Mouse (Mus musculus) adipose tissue, adult 10 weeks (tissue): ENCODE measurements around the gene Bbs1. TPM values are rescaled to one million over a fixed set of nuclear protein-coding genes. Genes with fewer than 3 reads are reported as not detected.

ENCODE experiments used
- polyA plus RNA-seq: library from polyadenylated mRNA; stranded (reverse); fragments of 350-450 nt; fragmentation: Illumina TruSeq; extraction: RNeasy Lipid Tissue Mini Kit (QIAGEN cat#74804); gene quantifications from one replicate; pipeline ENCODE4 v1.2.3, GENCODE M21; 2014; ENCODE audit warnings: low read depth, low replicate concordance

Gene Bbs1
- polyA plus RNA-seq: 5.7 TPM

DNA sequence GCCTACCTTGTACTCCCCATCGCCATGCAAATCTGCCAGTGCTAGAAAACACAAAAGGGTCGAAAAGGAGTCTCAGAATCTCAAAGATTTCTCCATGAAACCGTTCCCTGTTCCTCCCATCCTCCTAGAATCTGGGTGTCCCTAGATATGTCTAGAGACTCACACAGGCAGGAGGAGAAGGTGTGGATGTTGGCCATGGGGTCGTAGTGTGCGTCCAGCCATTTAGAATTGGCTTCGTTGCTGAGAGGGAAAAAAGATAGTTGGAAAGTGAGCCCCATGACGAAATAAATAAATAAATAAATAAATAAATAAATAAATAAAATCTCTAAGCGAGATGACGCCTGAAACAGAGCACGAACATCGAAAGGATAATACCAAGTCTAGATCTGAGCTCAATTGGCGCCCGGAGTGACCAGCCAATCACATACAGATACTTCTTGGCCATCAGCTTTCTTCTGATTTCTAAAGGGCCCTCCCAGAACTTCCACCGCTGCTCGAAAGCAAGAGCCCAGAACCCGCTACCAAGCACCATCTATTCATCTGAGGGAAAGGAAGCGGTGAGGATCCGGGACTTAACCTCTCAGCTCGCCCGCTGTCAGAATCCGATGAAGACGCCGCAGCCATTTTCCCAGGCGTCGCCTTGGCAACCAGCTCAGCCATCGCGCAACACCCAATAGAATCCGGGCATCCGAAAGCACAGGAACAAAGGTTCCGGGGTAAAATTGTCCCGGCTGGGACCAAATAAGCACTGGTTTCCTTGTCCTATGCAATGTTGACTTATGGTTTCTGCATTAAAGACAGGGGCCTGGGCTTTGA is at the start of gene Bbs1:
Gene Bbs1 (minus strand): TSS at position 650 of the 816 bp plus-strand sequence.

DNA sequence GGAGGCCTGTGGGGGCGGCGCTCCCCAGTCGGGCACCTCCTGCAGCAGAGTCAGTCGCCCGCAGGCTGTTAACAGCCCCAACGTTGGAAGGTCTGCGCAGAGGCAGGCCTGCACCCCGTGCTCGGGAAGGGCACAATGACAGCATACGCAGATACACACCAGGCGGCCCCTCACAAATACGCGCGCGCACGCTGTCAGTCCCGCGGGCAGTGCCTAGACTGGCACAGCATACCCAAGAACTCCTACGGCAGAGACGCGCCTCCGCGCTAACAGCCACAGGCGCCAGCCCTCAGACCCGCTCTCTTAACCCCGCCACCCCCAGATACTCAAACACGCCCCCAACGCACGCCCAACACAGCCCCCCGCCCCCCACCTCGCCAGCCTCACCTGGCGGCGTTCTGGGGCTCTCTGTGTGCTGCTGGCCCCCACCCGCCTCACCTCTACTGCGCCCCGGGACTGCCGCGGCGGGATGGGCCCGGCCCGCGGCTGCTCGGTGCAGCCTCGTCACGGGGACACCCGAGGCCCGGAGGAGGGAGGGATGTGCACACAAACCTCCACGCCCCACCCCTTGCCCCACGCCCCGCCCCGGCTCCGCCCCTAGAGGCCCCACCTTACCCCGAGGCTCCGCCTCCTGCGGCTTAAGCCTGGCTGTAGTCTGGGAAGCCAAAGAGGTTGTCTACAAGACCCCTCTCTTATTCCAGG is 36.3 kb upstream of the Bbs1 start, which contains the start of gene Peli3:
Gene Peli3 (minus strand): TSS at position 577 of the 702 bp plus-strand sequence.

DNA sequence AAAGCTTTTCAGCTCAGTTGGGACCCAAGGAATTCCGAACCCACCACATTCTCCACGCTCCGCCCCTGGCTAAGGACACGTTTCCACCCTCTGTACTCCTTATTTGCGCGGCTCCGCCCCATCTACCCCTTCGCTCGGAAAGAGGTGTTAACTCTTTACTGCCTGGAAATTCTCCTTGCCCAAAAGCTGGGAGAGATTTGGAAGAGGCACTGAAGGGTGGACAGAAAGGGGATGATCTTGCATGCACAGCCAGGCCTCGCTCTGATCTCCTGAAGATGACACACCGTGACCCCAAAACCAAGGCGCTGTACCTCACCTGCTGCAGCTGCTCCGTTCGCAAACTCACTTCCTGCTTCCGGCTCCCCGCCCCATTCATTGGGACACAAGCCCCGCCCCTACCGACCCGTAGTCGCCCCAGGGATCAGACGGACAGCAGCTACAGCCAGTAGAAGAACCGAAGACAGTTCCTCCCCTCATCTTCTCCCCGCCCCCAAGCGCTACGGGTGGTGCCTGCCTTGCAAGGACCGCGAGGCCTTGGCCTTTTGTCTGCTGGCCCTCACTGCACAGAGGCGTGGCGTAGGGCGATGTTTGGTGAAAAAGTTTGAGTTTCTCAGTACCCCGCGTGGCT is 21.6 kb upstream of the Bbs1 start, which contains the start of gene Dpp3:
Gene Dpp3 (minus strand): TSS at position 384 of the 628 bp plus-strand sequence.

DNA sequence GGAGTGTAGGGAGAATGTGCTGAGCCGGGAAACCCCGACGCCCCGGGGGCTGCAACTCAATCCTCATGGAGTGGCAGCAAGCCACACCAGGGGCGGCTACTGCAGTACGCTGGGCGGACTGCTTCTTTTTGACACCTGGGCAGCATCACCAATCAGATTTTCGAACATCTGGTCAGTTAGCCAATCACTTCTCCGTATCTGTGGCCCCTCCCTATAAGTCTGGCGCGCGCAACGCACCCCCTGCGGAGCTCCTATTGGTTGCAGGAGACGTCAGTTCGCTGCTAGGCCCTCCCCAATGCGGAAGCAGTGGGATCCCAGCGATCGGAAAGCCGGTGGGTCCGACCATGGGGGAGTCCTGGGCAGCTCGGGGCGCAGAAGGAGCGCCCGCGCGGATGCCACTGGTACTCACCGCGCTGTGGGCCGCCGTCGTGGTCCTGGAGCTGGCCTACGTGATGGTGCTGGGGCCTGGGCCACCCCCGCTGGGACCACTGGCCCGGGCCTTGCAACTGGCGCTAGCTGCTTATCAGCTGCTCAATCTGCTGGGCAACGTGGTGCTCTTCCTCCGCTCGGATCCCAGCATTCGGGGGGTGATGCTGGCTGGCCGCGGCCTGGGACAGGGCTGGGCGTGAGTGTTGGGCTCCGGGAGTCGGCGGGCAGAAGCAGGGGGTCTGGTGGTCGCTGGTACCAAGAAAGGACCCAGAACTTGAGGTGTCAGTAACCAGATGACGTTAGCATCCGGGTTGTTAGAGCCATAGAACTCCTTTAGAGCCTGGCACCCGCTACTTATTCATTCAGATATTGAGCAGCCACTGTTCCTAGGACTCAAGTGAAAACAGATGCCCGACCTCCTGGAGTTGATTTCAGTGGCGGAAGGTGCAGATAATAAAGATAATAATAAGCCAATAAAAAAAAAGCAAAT is 27.8 kb downstream of the Bbs1 start, which contains the start of gene Zdhhc24:
Gene Zdhhc24 (plus strand): TSS at position 264 of the 919 bp plus-strand sequence.

DNA sequence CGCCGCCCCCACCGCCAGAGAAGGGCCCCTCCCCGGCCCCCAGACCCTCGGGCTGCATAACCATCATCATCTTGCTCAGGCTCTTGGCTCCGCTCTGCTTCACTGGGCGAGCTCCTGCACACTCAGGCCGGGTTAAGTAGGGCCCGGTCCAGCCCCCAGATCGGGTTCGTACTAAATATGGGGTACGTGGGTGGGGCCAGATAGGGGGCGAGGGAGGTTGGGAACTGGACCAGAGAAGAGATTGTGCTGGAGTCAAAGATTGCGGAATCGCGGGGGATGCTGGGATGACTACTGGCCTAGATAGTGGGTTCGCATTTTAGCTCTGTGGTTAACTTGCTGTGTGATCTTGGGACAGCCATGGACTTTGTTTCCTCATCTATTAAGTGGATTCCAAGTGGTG is 28.6 kb downstream of the Bbs1 start, which contains the start of gene Actn3:
Gene Actn3 (minus strand): TSS at position 125 of the 400 bp plus-strand sequence.

DNA sequence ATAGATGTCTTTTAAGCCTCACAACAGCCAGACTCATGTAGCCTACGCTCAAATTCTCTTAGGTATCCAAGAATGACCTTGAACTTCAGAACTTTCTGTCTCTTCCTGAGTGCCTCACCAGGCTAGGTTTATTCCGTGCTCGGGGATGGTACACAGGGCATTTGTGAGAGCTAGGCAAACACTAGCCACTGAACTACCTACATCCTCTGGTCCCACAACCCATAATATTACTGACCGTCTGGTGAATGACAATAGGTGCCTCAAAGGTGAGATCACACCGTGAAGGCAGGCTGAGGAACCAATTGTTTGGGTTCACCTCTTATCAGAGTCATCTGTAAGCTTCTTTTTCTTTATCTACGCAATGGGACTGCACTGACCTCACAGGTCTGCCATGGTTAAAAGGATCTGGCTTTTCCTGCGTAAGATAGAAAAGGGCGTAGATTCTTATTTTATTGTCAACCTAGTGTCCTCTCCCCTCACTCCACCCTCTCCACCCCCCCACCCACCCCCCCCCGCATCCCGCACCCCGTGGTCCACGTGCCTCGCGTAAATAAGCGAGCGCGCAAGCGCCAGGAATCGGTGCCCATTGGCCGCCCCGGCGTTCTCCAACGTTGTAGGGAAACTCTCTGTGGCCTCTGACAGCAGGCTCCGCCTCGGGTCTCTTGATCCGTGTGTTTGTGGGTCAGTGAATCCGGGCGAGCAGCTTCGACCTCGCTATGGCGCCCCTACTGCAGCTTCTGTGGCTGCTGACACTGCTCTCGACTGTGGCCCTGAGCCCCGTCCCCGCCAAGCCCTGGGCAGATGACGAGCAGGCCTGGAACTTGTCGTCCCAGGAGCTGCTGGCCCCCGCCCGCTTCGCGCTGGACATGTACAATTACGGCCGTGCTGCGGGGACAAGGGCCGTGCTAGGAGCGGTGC is 51.6 kb downstream of the Bbs1 start, which contains the start of gene Ctsf:
Gene Ctsf (plus strand): TSS at position 579 of the 918 bp plus-strand sequence.

DNA sequence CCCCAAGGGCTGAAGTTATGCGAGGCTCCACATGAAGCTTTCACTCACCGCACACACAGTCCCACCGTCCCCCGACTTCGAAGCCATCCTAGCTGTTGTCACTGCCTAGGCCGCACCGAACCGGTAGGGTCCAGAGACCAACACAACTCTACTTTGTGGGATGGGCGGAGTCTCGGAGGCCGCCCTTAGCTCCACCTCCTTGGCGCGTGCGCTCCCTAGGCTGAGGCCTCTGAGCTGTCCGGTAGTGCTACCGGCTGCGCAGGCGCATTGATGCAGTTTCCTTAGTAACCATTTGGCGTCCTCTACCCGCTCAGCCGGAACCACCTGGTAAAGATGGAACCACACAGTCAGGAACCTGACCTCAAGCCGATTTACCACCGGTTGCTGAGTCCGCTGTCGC is 67.3 kb downstream of the Bbs1 start, which contains the start of the genes Ccs and Ccdc87:
Gene Ccs (minus strand): TSS at position 184 of the 400 bp plus-strand sequence.
Gene Ccdc87 (plus strand): TSS at position 218 of the 400 bp plus-strand sequence.

Other genes starting within 250 kb of the Bbs1 start
- gene Gm960, start 208.0 kb downstream of the Bbs1 start, polyA plus RNA-seq: 1.4 TPM
- 5.0 TPM for gene Sptbn2, start 195.5 kb downstream of the Bbs1 start, polyA plus RNA-seq
- 17.2 TPM for gene Rbm4b, start 150.1 kb downstream of the Bbs1 start, polyA plus RNA-seq
- gene Rbm4, start 112.7 kb downstream of the Bbs1 start, polyA plus RNA-seq: 20.7 TPM
- 7.9 TPM for gene Gm21992, start 95.0 kb downstream of the Bbs1 start, polyA plus RNA-seq
- 16.7 TPM for gene Rbm14, start 95.0 kb downstream of the Bbs1 start, polyA plus RNA-seq
- gene Ccs, start 67.3 kb downstream of the Bbs1 start, polyA plus RNA-seq: 62.9 TPM
- gene Ccdc87, start 67.3 kb downstream of the Bbs1 start, polyA plus RNA-seq: 1.0 TPM
- gene Ctsf, start 51.5 kb downstream of the Bbs1 start, polyA plus RNA-seq: 65.6 TPM
- 3.4 TPM for gene Actn3, start 28.7 kb downstream of the Bbs1 start, polyA plus RNA-seq
- 18.4 TPM for gene Zdhhc24, start 28.0 kb downstream of the Bbs1 start, polyA plus RNA-seq
- gene Dpp3, start 21.7 kb upstream of the Bbs1 start, polyA plus RNA-seq: 43.1 TPM
- gene Peli3, start 36.5 kb upstream of the Bbs1 start, polyA plus RNA-seq: 3.9 TPM
- 77.2 TPM for gene Mrpl11, start 55.5 kb upstream of the Bbs1 start, polyA plus RNA-seq
- 0.83 TPM for gene Npas4, start 83.7 kb upstream of the Bbs1 start, polyA plus RNA-seq
- 1.8 TPM for gene Slc29a2, start 117.2 kb upstream of the Bbs1 start, polyA plus RNA-seq
- 20.8 TPM for gene B4gat1, start 132.2 kb upstream of the Bbs1 start, polyA plus RNA-seq
- 1.9 TPM for gene AC124502.3, start 132.3 kb upstream of the Bbs1 start, polyA plus RNA-seq
- 34.8 TPM for gene Brms1, start 134.7 kb upstream of the Bbs1 start, polyA plus RNA-seq
- gene Rin1, start 143.9 kb upstream of the Bbs1 start, polyA plus RNA-seq: 3.6 TPM
- gene Cd248, start 161.4 kb upstream of the Bbs1 start, polyA plus RNA-seq: 36.7 TPM
- 2.8 TPM for gene Tmem151a, start 178.9 kb upstream of the Bbs1 start, polyA plus RNA-seq
- 71.7 TPM for gene Yif1a, start 181.9 kb upstream of the Bbs1 start, polyA plus RNA-seq
- gene Cnih2, start 191.9 kb upstream of the Bbs1 start, polyA plus RNA-seq: 1.6 TPM
- gene Rab1b, start 200.4 kb upstream of the Bbs1 start, polyA plus RNA-seq: 160 TPM
- 29.1 TPM for gene Klc2, start 211.9 kb upstream of the Bbs1 start, polyA plus RNA-seq